Mouse (Mus musculus) brain, embryonic 14.5 days (tissue): ENCODE measurements at regions not wholly inside any gene's neighbourhood (a gene's known extent, or its start where the extent isn't known, plus 50 kb on each side); places are given as distances from the start of the nearest gene placed in this dataset.

Experiments used
- CTCF ChIP-seq: fragments of 200-500 bp; IDR thresholded peaks from 2 replicates; pipeline ENCODE4 v1.5.1; 2012; ENCODE audit warnings: inconsistent platforms, mild to moderate bottlenecking, moderate library complexity, borderline replicate concordance; ENCODE audit not compliant: insufficient read depth, insufficient read length; ENCODE audit errors: extremely low read depth
- POLR2A ChIP-seq: fragments of 200-500 bp; IDR thresholded peaks from 2 replicates; pipeline ENCODE4 v1.6.1; 2012; ENCODE audit warnings: mild to moderate bottlenecking, inconsistent platforms, borderline replicate concordance; ENCODE audit not compliant: poor library complexity, insufficient read depth, insufficient read length, severe bottlenecking; ENCODE audit errors: extremely low read depth

DNA sequence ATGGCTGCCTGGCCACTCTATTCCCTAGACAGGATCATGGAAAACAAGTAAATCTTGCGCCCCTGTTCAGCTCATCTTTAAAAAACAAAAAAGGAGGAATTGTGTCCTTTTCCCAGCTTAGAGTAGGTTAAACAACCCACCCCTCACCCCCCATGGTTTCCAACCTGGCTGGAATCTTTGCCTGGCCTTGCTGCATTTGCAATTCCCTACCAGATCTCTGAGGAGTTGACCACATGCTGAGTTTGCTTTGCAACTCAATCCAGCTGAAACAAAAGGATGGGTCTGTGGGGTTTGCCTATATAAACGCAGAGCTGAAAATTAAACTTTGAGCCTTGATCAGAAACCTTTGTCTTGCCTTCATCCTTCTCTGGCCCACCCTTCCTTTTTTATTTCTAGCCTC lies 78.2 kb upstream of the Mroh9 start:
- TF ChIP-seq CTCF (no peak), POLR2A (no peak)
